8 mouse cellular contexts compared by ENCODE assay signal in the genomic region with DNA sequence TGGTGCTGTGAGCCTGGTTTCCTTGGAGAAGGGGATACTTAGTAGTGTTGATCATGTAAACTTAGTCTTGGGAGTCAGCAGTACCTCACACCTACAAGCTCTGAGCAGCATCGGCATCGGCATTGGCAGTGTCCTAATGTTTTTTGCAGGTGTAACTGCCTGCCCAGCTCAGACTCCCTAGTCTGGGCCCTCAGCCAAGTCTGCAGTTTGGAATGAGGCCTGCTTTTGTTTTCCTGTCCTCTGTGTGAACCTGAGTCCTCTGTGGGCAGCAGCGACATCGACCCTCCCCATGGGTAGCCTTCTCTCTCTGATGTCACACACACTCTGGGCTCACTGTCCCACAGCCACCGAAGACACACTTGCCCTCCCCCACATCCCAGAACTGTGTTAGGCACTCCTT. TPM values are rescaled to one million over a fixed set of nuclear protein-coding genes. Genes with fewer than 3 reads are reported as not detected.
DNase-seq lines count a peak whose midpoint lies in the region; ATAC-seq and TF ChIP-seq lines count a peak whose summit lies in the region.
"Had no signal": no experiment of that assay in that cellular context is flagged by ENCODE, and none has a peak within 500 bp of the region (broad histone marks: within the 10 kb centered on the region; RNA-seq: fewer than 3 reads in every experiment).

No protein-coding gene starts in this region.

- H3K27me3 ChIP-seq in kidney, postnatal 0 days (ENCODE audit: insufficient read depth, low read length): no peaks in the 10 kb centered on the region

- no peak overlapping the region for H3K27ac ChIP-seq in kidney, postnatal 0 days

- no peak for TF ChIP-seq CTCF in kidney, postnatal 0 days (IDR thresholded peaks at IDR 0.05; ENCODE audit: low read depth)

- no peak overlapping the region for H3K4me3 ChIP-seq in kidney, postnatal 0 days (replicated peaks; ENCODE audit: low read depth, low read length)

- peak; percentile 40; the same call in 1 of the 2 replicates for ATAC-seq in kidney, postnatal 0 days (replicated peaks; ENCODE audit: low FRiP score, low read depth)
- ATAC-seq in activated CD4-positive, CD25-positive, alpha-beta regulatory T cell, adult 4 months: no peak

- H3K4me2 ChIP-seq in kidney, postnatal 0 days (ENCODE audit: low read length): no peak overlapping the region

- no peaks in the 10 kb centered on the region for H3K36me3 ChIP-seq in kidney, postnatal 0 days (ENCODE audit: insufficient read depth, low read length)

- peaks cover 24% of the 10 kb centered on the region; the same call in 1 of the 2 replicates for H3K4me1 ChIP-seq in kidney, postnatal 0 days (replicated peaks; ENCODE audit: insufficient read depth, low read length)

- DNase-seq in retina, postnatal 1 day: peak; percentile 70
- DNase-seq in retina, embryonic 14.5 days (ENCODE audit: low spot score): no peak
- DNase-seq in gastrocnemius, postnatal 4 days (ENCODE audit: low spot score in 2 of 2): peak; percentile 47 to 65
- peak; percentile 81 for DNase-seq in kidney, postnatal 0 days (ENCODE audit: low spot score)
- peak; percentile 69 for DNase-seq in testis, postnatal 10 days (ENCODE audit: low spot score)
- no peak for DNase-seq in frontal cortex, postnatal 14 days (ENCODE audit: low spot score in 2 of 2)

- H3K9ac ChIP-seq in kidney, postnatal 0 days (ENCODE audit: low read depth, low read length): no peak overlapping the region

- H3K9me3 ChIP-seq in kidney, postnatal 0 days (replicated peaks; ENCODE audit: low read length): no peaks in the 10 kb centered on the region

- 7% methylated on average over 5 of the region's 5 CpGs for WGBS in kidney, postnatal 0 days

RNA-seq across cellular contexts. Expression of gene Rarres2, which starts 6.3 kb away (rescaled TPM):
- total RNA-seq in gastrocnemius, postnatal 4 days (2021): 10 to 100 TPM; 57.3 to 67.1 TPM
- 66.8 and 80.3 TPM in 2 replicates for polyA plus RNA-seq in kidney, postnatal 0 days (2015; fragmentation: Nextera tagmentation; extraction: Ambion mirVana)
- polyA plus RNA-seq in activated CD4-positive, CD25-positive, alpha-beta regulatory T cell, adult 4 months (2017; shearing (Covaris generic)): under 1 TPM in 1 of 2 experiments, not detected in 1; 0.83 TPM

RNA-seq across cellular contexts. Expression of gene Lrrc61, which starts 11.7 kb away (rescaled TPM):
- 10 to 100 TPM; 15.8 to 20.1 TPM for total RNA-seq in gastrocnemius, postnatal 4 days (2021)
- polyA plus RNA-seq in kidney, postnatal 0 days (2015; fragmentation: Nextera tagmentation; extraction: Ambion mirVana): 11.5 and 11.9 TPM in 2 replicates
- 10 to 100 TPM; 35.8 to 39.8 TPM for polyA plus RNA-seq in activated CD4-positive, CD25-positive, alpha-beta regulatory T cell, adult 4 months (2017; shearing (Covaris generic))

RNA-seq across cellular contexts. Expression of gene Gm45021, which starts 23.1 kb away (rescaled TPM):
- total RNA-seq in gastrocnemius, postnatal 4 days (2021): not detected
- polyA plus RNA-seq in kidney, postnatal 0 days (2015; fragmentation: Nextera tagmentation; extraction: Ambion mirVana): 0.38 TPM in 1 of 2 replicates, not detected in the other
- not detected for polyA plus RNA-seq in activated CD4-positive, CD25-positive, alpha-beta regulatory T cell, adult 4 months (2017; shearing (Covaris generic))
- total RNA-seq: left cerebral cortex, postnatal 10 days had no signal

RNA-seq across cellular contexts. Expression of gene Repin1, which starts 27.4 kb away (rescaled TPM):
- total RNA-seq in gastrocnemius, postnatal 4 days (2021): 10 to 100 TPM; 29.1 to 31.9 TPM
- 37.4 and 43.5 TPM in 2 replicates for polyA plus RNA-seq in kidney, postnatal 0 days (2015; fragmentation: Nextera tagmentation; extraction: Ambion mirVana)
- polyA plus RNA-seq in activated CD4-positive, CD25-positive, alpha-beta regulatory T cell, adult 4 months (2017; shearing (Covaris generic)): 1 to 10 TPM; 2.1 to 3.3 TPM

RNA-seq across cellular contexts. Expression of gene Gm44965, which starts 27.4 kb away (rescaled TPM):
- 1 to 10 TPM in 1 of 2 experiments, not detected in 1; 3.5 TPM for total RNA-seq in gastrocnemius, postnatal 4 days (2021)
- polyA plus RNA-seq in kidney, postnatal 0 days (2015; fragmentation: Nextera tagmentation; extraction: Ambion mirVana): not detected in 2 replicates
- polyA plus RNA-seq in activated CD4-positive, CD25-positive, alpha-beta regulatory T cell, adult 4 months (2017; shearing (Covaris generic)): not detected
- total RNA-seq: left cerebral cortex, postnatal 10 days had no signal

Comparison
In these comparisons a context has a peak if more than half of its experiments do, and no peak if none do; other contexts are left out.
1. DNase-seq: peak in retina, postnatal 1 day (single experiment), gastrocnemius, postnatal 4 days (2 of 2), kidney, postnatal 0 days (single experiment) and testis, postnatal 10 days (single experiment); none in retina, embryonic 14.5 days (single experiment) and frontal cortex, postnatal 14 days (0 of 2).
2. RNA of gene Rarres2, which starts 6.3 kb away (polyA plus RNA-seq): 66.8 to 80.3 TPM in kidney, postnatal 0 days; 0.83 TPM in activated CD4-positive, CD25-positive, alpha-beta regulatory T cell, adult 4 months; every median in the first group is over 10 times any median in the second.